Mouse (Mus musculus) lung, embryonic 14.5 days (tissue): ENCODE measurements around the gene Rab3gap2. TPM values are rescaled to one million over a fixed set of nuclear protein-coding genes. Genes with fewer than 3 reads are reported as not detected.

Experiments used
- ATAC-seq: fragments of 200-750 bp; cut with Nextera tagmentation; 2 replicates; pipeline ENCODE4 v1.8.0; 2017; ENCODE audit warnings: mild to moderate bottlenecking, moderate TSS enrichment, moderate library complexity; ENCODE audit not compliant: insufficient read depth
- DNase-seq: peaks from one replicate; pipeline ENCODE4 v3.0.0-alpha.2; 2015
- H3K27ac ChIP-seq: fragments of 300-500 bp; sonication (generic); 2 replicates; pipeline ENCODE4 v1.5.1; 2014; ENCODE audit warnings: low read depth, mild to moderate bottlenecking, moderate library complexity
- H3K27me3 ChIP-seq: fragments of 300-500 bp; sonication (generic); 2 replicates; pipeline ENCODE4 v1.6.1; 2014; ENCODE audit warnings: low read length, control low read depth; ENCODE audit not compliant: insufficient read depth
- H3K36me3 ChIP-seq: fragments of 300-500 bp; sonication (generic); 2 replicates; pipeline ENCODE4 v1.6.1; 2014; ENCODE audit warnings: control low read depth; ENCODE audit not compliant: insufficient read depth
- H3K4me1 ChIP-seq: fragments of 300-500 bp; sonication (generic); 2 replicates; pipeline ENCODE4 v1.6.1; 2014; ENCODE audit warnings: antibody characterized with exemption, control low read depth; ENCODE audit not compliant: insufficient read depth
- H3K4me2 ChIP-seq: fragments of 300-500 bp; sonication (generic); 2 replicates; pipeline ENCODE4 v1.6.1; 2014; ENCODE audit warnings: mild to moderate bottlenecking
- H3K4me3 ChIP-seq: fragments of 300-500 bp; sonication (generic); 2 replicates; pipeline ENCODE4 v1.5.1; 2014; ENCODE audit warnings: low read depth, low read length
- H3K9ac ChIP-seq: fragments of 300-500 bp; sonication (generic); 2 replicates; pipeline ENCODE4 v1.6.1; 2014
- H3K9me3 ChIP-seq: fragments of 300-500 bp; sonication (generic); 2 replicates; pipeline ENCODE4 v1.6.1; 2016; ENCODE audit warnings: low read depth, low read length, control low read depth
- CTCF ChIP-seq: IDR thresholded peaks from 2 replicates; pipeline ENCODE4 v1.5.1; 2016; ENCODE audit warnings: antibody characterized with exemption, low read depth
- WGBS: fragments of 180-500 bp; shearing (Covaris S2); extraction: QIAGEN DNeasy Blood & Tissue Kit; methylation state at CpG from one replicate; pipeline ENCODE4 v1.1.7; 2014; 5-methylcytosine and 5-hydroxymethylcytosine counted together
- polyA plus RNA-seq: library from polyadenylated mRNA; unstranded; fragments of >200 nt; fragmentation: Nextera tagmentation; extraction: Ambion mirVana; gene quantifications from 2 replicates; pipeline ENCODE4 v1.2.1, GENCODE M21; 2014

The Rab3gap2 gene
- polyA plus RNA-seq, 1 experiment from 2014 or later = 21.9 TPM

- ATAC-seq (no peak), DNase-seq (no peak)
- H3K9ac ChIP-seq = no peak overlapping the region
- H3K36me3 ChIP-seq = peaks cover 76% of the 10 kb centered on the region
- no peaks in the 10 kb centered on the region for H3K4me1 ChIP-seq
- WGBS = 85% methylated on average over 4 of the region's 4 CpGs
- H3K27me3 ChIP-seq = no peaks in the 10 kb centered on the region
- no peak overlapping the region for H3K4me2 ChIP-seq
- no peak overlapping the region for H3K4me3 ChIP-seq
- H3K27ac ChIP-seq = no peak overlapping the region
- no peak for TF ChIP-seq CTCF
- no peaks in the 10 kb centered on the region for H3K9me3 ChIP-seq
Observed at GRCm38 (mm10) chr1:185280616-185281015, 76.7 kb downstream of the Rab3gap2 start.

- no peak for TF ChIP-seq CTCF
- no peak overlapping the region for H3K27ac ChIP-seq
- H3K27me3 ChIP-seq = no peaks in the 10 kb centered on the region
- peaks cover 76% of the 10 kb centered on the region for H3K36me3 ChIP-seq
- ATAC-seq (no peak), DNase-seq (no peak)
- no peak overlapping the region for H3K4me3 ChIP-seq
- 86% methylated on average over 11 of the region's 11 CpGs for WGBS
- H3K9me3 ChIP-seq = no peaks in the 10 kb centered on the region
- H3K9ac ChIP-seq = no peak overlapping the region
- H3K4me2 ChIP-seq = no peak overlapping the region
- no peaks in the 10 kb centered on the region for H3K4me1 ChIP-seq
Observed at GRCm38 (mm10) chr1:185282846-185283245, 78.9 kb downstream of the Rab3gap2 start.

GRCm38 (mm10) chr1:185283247-185283646 is 79.3 kb downstream of the Rab3gap2 start:
- 94% methylated on average over 15 of the region's 15 CpGs for WGBS
- peaks cover 76% of the 10 kb centered on the region for H3K36me3 ChIP-seq
- ATAC-seq = no peak

GRCm38 (mm10) chr1:185284740-185285139 is 80.8 kb downstream of the Rab3gap2 start:
- no peak overlapping the region for H3K4me2 ChIP-seq
- H3K27ac ChIP-seq = peak overlapping the region; percentile 33; the same call in 1 of the 2 replicates

More at GRCm38 (mm10) chr1:185283247-185283646, 79.3 kb downstream of the Rab3gap2 start:
- no peak overlapping the region for H3K4me3 ChIP-seq
- no peak for DNase-seq
- H3K4me2 ChIP-seq = no peak overlapping the region
- H3K27ac ChIP-seq = no peak overlapping the region
- H3K9me3 ChIP-seq = no peaks in the 10 kb centered on the region
- no peak for TF ChIP-seq CTCF
- no peaks in the 10 kb centered on the region for H3K4me1 ChIP-seq
- H3K27me3 ChIP-seq = no peaks in the 10 kb centered on the region
- H3K9ac ChIP-seq = no peak overlapping the region

DNA sequence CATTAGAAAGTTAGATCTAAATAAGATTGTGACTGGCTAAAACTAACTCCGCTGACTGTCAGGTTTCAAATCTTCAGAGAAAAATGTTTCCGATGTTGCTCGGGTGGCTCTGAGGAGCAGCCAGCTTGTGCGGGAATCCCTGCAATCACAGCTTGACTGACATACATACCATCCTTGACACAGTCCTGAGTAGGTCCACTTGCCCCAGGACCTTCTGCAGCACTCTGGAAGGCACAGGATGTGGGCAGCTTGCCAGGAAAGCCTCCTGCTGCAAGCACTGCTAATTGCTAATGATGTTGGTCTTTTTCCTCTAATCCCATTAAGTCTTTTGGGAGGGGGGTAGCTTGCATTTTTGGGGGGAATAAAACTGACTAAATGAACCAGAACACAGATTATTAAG is 81.3 kb downstream of the Rab3gap2 start:
- no peak overlapping the region for H3K4me3 ChIP-seq
- H3K36me3 ChIP-seq = peaks cover 76% of the 10 kb centered on the region
- no peaks in the 10 kb centered on the region for H3K4me1 ChIP-seq
- no peak overlapping the region for H3K9ac ChIP-seq
- no peak overlapping the region; the same call in 1 of the 2 replicates for H3K27ac ChIP-seq
- no peak overlapping the region for H3K4me2 ChIP-seq
- no peaks in the 10 kb centered on the region for H3K9me3 ChIP-seq
- TF ChIP-seq CTCF = no peak
- ATAC-seq (peak; percentile 77), DNase-seq (peak; percentile 76)
- H3K27me3 ChIP-seq = no peaks in the 10 kb centered on the region
- 71% methylated on average over 4 of the region's 4 CpGs for WGBS

More at GRCm38 (mm10) chr1:185284740-185285139, 80.8 kb downstream of the Rab3gap2 start:
- Histone ChIP-seq H3K36me3 (peaks cover 76% of the 10 kb centered on the region), H3K4me3 (no peak overlapping the region), H3K27me3 (no peaks in the 10 kb centered on the region), H3K4me1 (no peaks in the 10 kb centered on the region), H3K9me3 (no peaks in the 10 kb centered on the region), H3K9ac (no peak overlapping the region)
- DNase-seq (peak; percentile 96), ATAC-seq (peak; percentile 84)
- no peak for TF ChIP-seq CTCF
- WGBS = 47% methylated on average over 4 of the region's 4 CpGs

GRCm38 (mm10) chr1:185287066-185287465 is 83.1 kb downstream of the Rab3gap2 start:
- Histone ChIP-seq H3K27me3 (no peaks in the 10 kb centered on the region), H3K27ac (no peak overlapping the region), H3K9ac (no peak overlapping the region), H3K4me1 (no peaks in the 10 kb centered on the region), H3K4me2 (no peak overlapping the region), H3K9me3 (no peaks in the 10 kb centered on the region), H3K36me3 (peaks cover 83% of the 10 kb centered on the region), H3K4me3 (no peak overlapping the region)
- 90% methylated on average over 20 of the region's 20 CpGs for WGBS
- ATAC-seq = no peak
- DNase-seq = no peak
- no peak for TF ChIP-seq CTCF

- Histone ChIP-seq H3K27ac (no peak overlapping the region), H3K4me2 (no peak overlapping the region), H3K9ac (no peak overlapping the region), H3K4me3 (no peak overlapping the region), H3K4me1 (no peaks in the 10 kb centered on the region), H3K9me3 (no peaks in the 10 kb centered on the region), H3K36me3 (peaks cover 85% of the 10 kb centered on the region), H3K27me3 (no peaks in the 10 kb centered on the region)
- no peak for ATAC-seq
- peak; percentile 7 for DNase-seq
- TF ChIP-seq CTCF = no peak
- 82% methylated on average over 5 of the region's 5 CpGs for WGBS
Observed at GRCm38 (mm10) chr1:185289231-185289630, 85.3 kb downstream of the Rab3gap2 start.

DNA sequence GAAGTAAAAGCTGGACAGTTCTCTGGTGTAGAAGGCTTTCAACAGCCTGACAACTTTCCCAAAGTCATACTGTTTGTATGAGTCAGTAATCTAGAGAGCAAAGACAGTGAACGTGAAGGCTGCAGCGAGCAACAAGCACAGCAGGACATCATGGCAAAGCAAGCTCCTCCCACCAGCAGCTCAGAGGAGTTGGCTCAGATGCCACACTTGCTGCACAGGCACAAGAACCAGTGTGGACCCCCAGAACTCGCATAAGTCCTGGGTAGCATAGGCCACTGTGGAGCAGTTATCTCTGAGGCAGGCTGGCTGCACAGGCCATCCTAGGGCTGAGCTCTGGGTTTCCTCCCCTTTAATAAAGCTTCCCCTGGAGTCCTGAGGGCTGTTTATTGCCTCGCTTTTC is 87.4 kb downstream of the Rab3gap2 start:
- 82% methylated on average over 4 of the region's 4 CpGs for WGBS
- peaks cover 90% of the 10 kb centered on the region for H3K36me3 ChIP-seq
- H3K4me2 ChIP-seq = no peak overlapping the region
- no peak for DNase-seq
- no peak for TF ChIP-seq CTCF
- H3K9ac ChIP-seq = no peak overlapping the region
- H3K9me3 ChIP-seq = no peaks in the 10 kb centered on the region
- no peak overlapping the region for H3K27ac ChIP-seq
- no peaks in the 10 kb centered on the region for H3K27me3 ChIP-seq
- H3K4me3 ChIP-seq = no peak overlapping the region
- ATAC-seq = no peak
- H3K4me1 ChIP-seq = no peaks in the 10 kb centered on the region
